Mouse (Mus musculus) stomach, postnatal 0 days (tissue): ENCODE results near the gene H1foo.

Experiments
- CTCF ChIP-seq: IDR thresholded peaks from 2 replicates; pipeline ENCODE4 v1.5.1; 2016; ENCODE audit warnings: antibody characterized with exemption, low read depth, mild to moderate bottlenecking, moderate library complexity
- EP300 ChIP-seq: optimal IDR thresholded peaks from 2 replicates; pipeline ENCODE3; 2016; ENCODE audit warnings: antibody characterized with exemption

- TF ChIP-seq CTCF (no peak), EP300 (no peak)
Observed at GRCm38 (mm10) chr6:115902545-115902944, 42.2 kb upstream of the H1foo start.
